Comparison of ENCODE assay signal across 19 mouse cellular contexts in genomic region chr3:109621721-109622120, GRCm38 (mm10).
DNase-seq lines count a peak whose midpoint lies in the region; ATAC-seq and TF ChIP-seq lines count a peak whose summit lies in the region.
"Had no signal": no experiment of that assay in that cellular context is flagged by ENCODE, and none has a peak within 500 bp of the region (broad histone marks: within the 10 kb centered on the region; RNA-seq: fewer than 3 reads in every experiment).

No protein-coding gene starts in this region.

- H3K27me3 ChIP-seq in heart, embryonic 12.5 days (replicated peaks), result no peaks in the 10 kb centered on the region
- H3K27me3 ChIP-seq in kidney, postnatal 0 days (ENCODE audit: insufficient read depth, low read length), result no peaks in the 10 kb centered on the region
- H3K27me3 ChIP-seq: hindbrain, embryonic 15.5 days; neural tube, embryonic 13.5 days had no signal

- no peak for ATAC-seq in heart, embryonic 12.5 days (ENCODE audit: insufficient number of reproducible peaks, low FRiP score)
- ATAC-seq in kidney, postnatal 0 days (replicated peaks; ENCODE audit: low FRiP score, low read depth), result no peak
- ATAC-seq: intestine, postnatal 0 days had no signal

- H3K4me3 ChIP-seq in heart, embryonic 12.5 days, result no peak overlapping the region
- H3K4me3 ChIP-seq in kidney, postnatal 0 days (replicated peaks; ENCODE audit: low read depth, low read length), result no peak overlapping the region
- H3K4me3 ChIP-seq: forebrain, embryonic 10.5 days; hindbrain, embryonic 15.5 days; neural tube, embryonic 13.5 days had no signal

- H3K27ac ChIP-seq in heart, embryonic 12.5 days (ENCODE audit: poor library complexity, severe bottlenecking), result no peak overlapping the region
- H3K27ac ChIP-seq in kidney, postnatal 0 days, result peak overlapping the region; percentile 43; the same call in 1 of the 2 replicates
- H3K27ac ChIP-seq: forebrain, embryonic 10.5 days; hindbrain, embryonic 15.5 days; neural tube, embryonic 13.5 days had no signal

- no peaks in the 10 kb centered on the region for H3K4me1 ChIP-seq in heart, embryonic 12.5 days (replicated peaks)
- 0 out of 2 replicates have a peak, but pooled peaks cover 4% of the 10 kb centered on the region for H3K4me1 ChIP-seq in kidney, postnatal 0 days (replicated peaks; ENCODE audit: insufficient read depth, low read length)
- H3K4me1 ChIP-seq: forebrain, embryonic 10.5 days; hindbrain, embryonic 15.5 days; neural tube, embryonic 13.5 days had no signal

- TF ChIP-seq CTCF in kidney, postnatal 0 days (IDR thresholded peaks at IDR 0.05; ENCODE audit: low read depth), result no peak

- H3K4me2 ChIP-seq in heart, embryonic 12.5 days, result no peak overlapping the region
- H3K4me2 ChIP-seq in kidney, postnatal 0 days (ENCODE audit: low read length), result no peak overlapping the region
- H3K4me2 ChIP-seq: hindbrain, embryonic 15.5 days; midbrain, embryonic 11.5 days; neural tube, embryonic 13.5 days had no signal

- H3K9me3 ChIP-seq in heart, embryonic 12.5 days (replicated peaks), result no peaks in the 10 kb centered on the region
- no peaks in the 10 kb centered on the region for H3K9me3 ChIP-seq in kidney, postnatal 0 days (replicated peaks; ENCODE audit: low read length)
- H3K9me3 ChIP-seq: forebrain, embryonic 10.5 days; hindbrain, embryonic 15.5 days; neural tube, embryonic 13.5 days had no signal

- 47% methylated on average over 3 of the region's 3 CpGs for WGBS in heart, embryonic 12.5 days
- WGBS in kidney, postnatal 0 days, result 30% methylated on average over 3 of the region's 3 CpGs

- H3K36me3 ChIP-seq in heart, embryonic 12.5 days, result no peaks in the 10 kb centered on the region
- H3K36me3 ChIP-seq in kidney, postnatal 0 days (ENCODE audit: insufficient read depth, low read length), result no peaks in the 10 kb centered on the region
- H3K36me3 ChIP-seq: forebrain, embryonic 10.5 days; hindbrain, embryonic 15.5 days; neural tube, embryonic 13.5 days had no signal

- no peak overlapping the region for H3K9ac ChIP-seq in heart, embryonic 12.5 days
- no peak overlapping the region for H3K9ac ChIP-seq in kidney, postnatal 0 days (ENCODE audit: low read depth, low read length)
- H3K9ac ChIP-seq: hindbrain, embryonic 15.5 days; neural tube, embryonic 13.5 days had no signal

- DNase-seq in heart, adult 11 months, result peak; percentile 92
- DNase-seq in kidney, postnatal 0 days (ENCODE audit: low spot score), result peak; percentile 55
- DNase-seq in kidney, postnatal 36 days, result no peak
- peak; percentile 6 for DNase-seq in lung, postnatal 10 days
- DNase-seq in lung, adult 18-20 months, result no peak
- no peak for DNase-seq in gastrocnemius, postnatal 4 days (ENCODE audit: low spot score in 2 of 2)
- no peak for DNase-seq in B cell, adult 2 months
- DNase-seq: adrenal gland, postnatal 14 days; cerebellum, adult 18-20 months; gastrocnemius, postnatal 14 days; left cerebral cortex, postnatal 4 days; lung, postnatal 4 days; spleen, adult 18-20 months had no signal

Comparison
In these comparisons a context has a peak if more than half of its experiments do, and no peak if none do; other contexts are left out.
1. DNase-seq: peak in heart, adult 11 months (single experiment), kidney, postnatal 0 days (single experiment) and lung, postnatal 10 days (single experiment); none in kidney, postnatal 36 days (0 of 2), lung, adult 18-20 months (0 of 2), gastrocnemius, postnatal 4 days (0 of 2) and B cell, adult 2 months (0 of 2).